Mouse (Mus musculus): ENCODE measurements at regions not wholly inside any gene's neighbourhood (a gene's known extent, or its start where the extent isn't known, plus 50 kb on each side); places are given as distances from the start of the nearest gene placed in this dataset.

- TF ChIP-seq CTCF (conservative IDR thresholded peaks at IDR 0.05; ENCODE audit: low read length), result no peak
- no peak for TF ChIP-seq NANOG (IDR thresholded peaks at IDR 0.05; ENCODE audit: borderline replicate concordance, low read length)
Observed at GRCm38 (mm10) chr9:31650362-31651130, 186.3 kb upstream of the Tmem45b start.
